Mouse (Mus musculus) lung, postnatal 0 days (tissue): ENCODE data around the gene Adamts17. TPM values are rescaled to one million over a fixed set of nuclear protein-coding genes. Genes with fewer than 3 reads are reported as not detected.
A peak's percentile ranks its signal among the peaks of the same experiment; 100 is the strongest.

ENCODE experiments used
- ATAC-seq: fragments of 200-750 bp; cut with Nextera tagmentation; 2 replicates; pipeline ENCODE4 v1.8.0; 2017; ENCODE audit warnings: moderate library complexity
- DNase-seq: peaks from one replicate; pipeline ENCODE4 v3.0.0-alpha.2; 2016; ENCODE audit warnings: low spot score
- H3K27ac ChIP-seq: fragments of 300-500 bp; sonication (generic); 2 replicates; pipeline ENCODE4 v1.5.1; 2014; ENCODE audit warnings: antibody characterized with exemption, mild to moderate bottlenecking, low read length, mixed read lengths
- H3K27me3 ChIP-seq: fragments of 300-500 bp; sonication (generic); replicated peaks from 2 replicates; pipeline ENCODE4 v1.6.1; 2014; ENCODE audit warnings: low read length, mixed read lengths; ENCODE audit not compliant: insufficient read depth
- H3K36me3 ChIP-seq: fragments of 300-500 bp; sonication (generic); 2 replicates; pipeline ENCODE4 v1.6.1; 2014; ENCODE audit warnings: low read length, mixed read lengths; ENCODE audit not compliant: insufficient read depth
- H3K4me1 ChIP-seq: fragments of 300-500 bp; sonication (generic); 2 replicates; pipeline ENCODE4 v1.6.1; 2014; ENCODE audit warnings: antibody characterized with exemption, low read depth, low read length, mixed read lengths; ENCODE audit not compliant: insufficient read depth
- H3K4me2 ChIP-seq: fragments of 300-500 bp; sonication (generic); replicated peaks from 2 replicates; pipeline ENCODE4 v1.6.1; 2014; ENCODE audit warnings: low read depth, mild to moderate bottlenecking, low read length, moderate library complexity, mixed read lengths
- H3K4me3 ChIP-seq: fragments of 300-500 bp; sonication (generic); 2 replicates; pipeline ENCODE4 v1.5.1; 2014; ENCODE audit warnings: low read depth, low read length
- H3K9ac ChIP-seq: fragments of 300-500 bp; sonication (generic); replicated peaks from 2 replicates; pipeline ENCODE4 v1.6.1; 2014; ENCODE audit warnings: low read depth, mild to moderate bottlenecking
- H3K9me3 ChIP-seq: fragments of 300-500 bp; sonication (generic); 2 replicates; pipeline ENCODE4 v1.6.1; 2016; ENCODE audit warnings: low read length, mixed read lengths
- CTCF ChIP-seq: IDR thresholded peaks from 2 replicates; pipeline ENCODE4 v1.5.1; 2016; ENCODE audit warnings: antibody characterized with exemption, mild to moderate bottlenecking
- EP300 ChIP-seq: IDR thresholded peaks from 2 replicates; pipeline ENCODE4 v1.6.1; 2016; ENCODE audit warnings: antibody characterized with exemption, mild to moderate bottlenecking, control low read depth
- whole genome bisulfite sequencing: fragments of 180-500 bp; shearing (Covaris S2); extraction: QIAGEN DNeasy Blood & Tissue Kit; methylation state at CpG from one replicate; pipeline ENCODE4 v1.1.7; 2014; 5-methylcytosine and 5-hydroxymethylcytosine counted together
- polyA plus RNA-seq: library from polyadenylated mRNA; unstranded; fragments of >200 nt; fragmentation: Nextera tagmentation; extraction: Ambion mirVana; gene quantifications from 2 replicates; pipeline ENCODE4 v1.2.1, GENCODE M21; 2015

The Adamts17 gene
- polyA plus RNA-seq, 1 experiment from 2014 or later, result 14.5 TPM

GRCm38 (mm10) chr7:66931291-66931690, 91.8 kb downstream of the Adamts17 start:
- H3K4me2 ChIP-seq, result no peak overlapping the region
- H3K27ac ChIP-seq, result no peak overlapping the region
- no peaks in the 10 kb centered on the region for H3K27me3 ChIP-seq
- TF ChIP-seq CTCF (no peak), EP300 (no peak)
- 100% methylated on average over 1 of the region's 1 CpGs for WGBS
- no peaks in the 10 kb centered on the region for H3K36me3 ChIP-seq
- H3K4me1 ChIP-seq, result peaks cover 9% of the 10 kb centered on the region; the same call in 1 of the 2 replicates
- H3K9ac ChIP-seq, result no peak overlapping the region
- H3K4me3 ChIP-seq, result no peak overlapping the region
- no peak for ATAC-seq
- no peak for DNase-seq
- H3K9me3 ChIP-seq, result no peaks in the 10 kb centered on the region

- Histone ChIP-seq H3K27ac (peak overlapping the region; percentile 72), H3K4me3 (no peak overlapping the region), H3K36me3 (no peaks in the 10 kb centered on the region), H3K4me2 (no peak overlapping the region), H3K27me3 (no peaks in the 10 kb centered on the region), H3K4me1 (peaks cover 9% of the 10 kb centered on the region; the same call in 1 of the 2 replicates), H3K9me3 (no peaks in the 10 kb centered on the region), H3K9ac (no peak overlapping the region)
- peak; percentile 77 for DNase-seq
- TF ChIP-seq EP300, result peak; percentile 77; the same call in 1 of the 2 replicates
- TF ChIP-seq CTCF, result no peak
- ATAC-seq, result peak; percentile 83
- 49% methylated on average over 4 of the region's 4 CpGs for whole genome bisulfite sequencing
These were observed 93.7 kb downstream of the Adamts17 start for GRCm38 (mm10) chr7:66933251-66933650.

DNA sequence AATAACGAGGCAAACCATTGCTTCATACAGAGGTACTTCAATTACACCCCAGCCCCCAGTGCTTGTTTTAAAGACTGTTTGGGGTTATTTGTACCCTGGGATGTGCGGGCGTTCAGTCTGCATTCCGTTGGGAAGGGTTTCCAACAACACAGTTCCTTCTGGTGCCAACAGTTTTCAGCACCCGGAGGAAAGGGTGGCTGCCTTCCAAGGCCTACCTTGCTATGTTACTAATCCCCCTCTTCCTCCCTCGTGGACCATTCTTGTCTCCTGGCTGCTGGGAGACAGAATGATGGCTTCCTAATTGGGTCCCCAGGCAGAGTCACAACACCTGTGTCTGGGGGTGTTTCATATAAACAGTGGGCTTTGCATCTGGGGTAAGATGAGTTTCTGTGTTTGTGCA, 94.5 kb downstream of the Adamts17 start:
- Histone ChIP-seq H3K4me2 (no peak overlapping the region), H3K36me3 (no peaks in the 10 kb centered on the region), H3K4me3 (no peak overlapping the region), H3K4me1 (peaks cover 9% of the 10 kb centered on the region; the same call in 1 of the 2 replicates), H3K9ac (no peak overlapping the region), H3K27me3 (no peaks in the 10 kb centered on the region), H3K9me3 (no peaks in the 10 kb centered on the region), H3K27ac (peak overlapping the region; percentile 72; the same call in 1 of the 2 replicates)
- no peak for TF ChIP-seq EP300
- TF ChIP-seq CTCF, result no peak
- 49% methylated on average over 6 of the region's 6 CpGs for WGBS
- DNase-seq, result no peak
- ATAC-seq, result no peak

DNA sequence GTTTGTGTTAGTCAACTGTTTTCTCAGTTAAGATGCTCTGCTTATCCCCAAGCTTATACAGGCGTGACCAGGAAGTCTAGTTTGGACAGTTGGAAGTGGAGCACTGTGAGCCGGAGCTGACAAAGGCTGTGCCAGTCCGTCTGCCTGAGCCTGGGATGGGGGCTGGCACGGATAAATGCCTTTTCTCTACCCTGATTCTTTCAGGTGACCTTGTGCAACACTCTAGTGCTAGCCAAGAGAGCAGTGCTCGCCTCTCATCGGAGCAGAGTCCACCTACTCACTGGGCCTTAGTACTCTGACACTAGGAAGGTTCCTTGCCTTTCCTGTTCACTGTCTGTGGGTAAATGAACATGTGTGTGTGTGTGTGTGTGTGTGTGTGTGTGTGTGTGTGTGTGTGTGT, 95.5 kb downstream of the Adamts17 start:
- Histone ChIP-seq H3K4me2 (no peak overlapping the region), H3K27me3 (no peaks in the 10 kb centered on the region), H3K27ac (no peak overlapping the region), H3K36me3 (no peaks in the 10 kb centered on the region), H3K4me1 (peaks cover 3% of the 10 kb centered on the region; the same call in 1 of the 2 replicates), H3K4me3 (no peak overlapping the region), H3K9me3 (no peaks in the 10 kb centered on the region), H3K9ac (no peak overlapping the region)
- WGBS, result 81% methylated on average over 6 of the region's 6 CpGs
- ATAC-seq (no peak), DNase-seq (no peak)
- TF ChIP-seq EP300 (no peak), CTCF (no peak)

DNA sequence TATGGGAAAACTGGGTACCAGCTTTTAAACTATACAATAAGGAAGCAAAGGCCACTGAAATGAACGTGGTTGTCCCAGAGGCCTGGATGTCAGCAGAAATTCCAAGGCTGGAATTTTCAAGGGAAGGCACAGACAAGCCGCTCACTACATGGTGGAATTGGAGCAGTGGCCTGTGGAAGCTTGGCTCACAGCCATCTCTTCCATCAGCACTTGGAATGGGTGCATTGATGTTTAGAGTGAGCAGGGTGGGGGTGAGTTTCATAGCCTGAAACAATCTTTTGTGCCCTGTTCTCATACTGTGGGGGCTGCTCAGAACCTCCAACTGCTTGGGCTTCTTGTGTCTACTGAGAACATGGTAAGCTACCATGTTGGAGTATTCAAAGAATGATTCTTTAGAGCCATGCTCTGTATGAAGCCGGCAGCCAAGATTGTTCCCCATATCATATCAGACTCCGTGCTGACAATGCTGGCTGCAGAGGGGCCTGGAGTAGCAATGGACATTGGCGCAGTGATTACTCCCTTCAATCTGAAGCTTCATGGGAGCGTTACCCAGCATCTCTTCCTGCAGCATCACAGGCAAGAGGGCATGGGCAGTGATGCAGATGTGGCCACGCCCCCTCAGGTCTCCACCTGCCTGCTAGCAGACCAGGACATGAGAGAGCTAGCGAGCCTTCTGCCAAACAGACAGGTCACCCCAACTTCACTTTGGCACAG, 96.7 kb downstream of the Adamts17 start:
- no peaks in the 10 kb centered on the region for H3K9me3 ChIP-seq
- peaks cover 3% of the 10 kb centered on the region; the same call in 1 of the 2 replicates for H3K4me1 ChIP-seq
- H3K4me2 ChIP-seq, result no peak overlapping the region
- H3K27ac ChIP-seq, result no peak overlapping the region
- ATAC-seq, result no peak
- no peaks in the 10 kb centered on the region for H3K27me3 ChIP-seq
- no peak overlapping the region for H3K9ac ChIP-seq
- no peak for TF ChIP-seq EP300
- no peak for TF ChIP-seq CTCF
- H3K36me3 ChIP-seq, result no peaks in the 10 kb centered on the region
- no peak for DNase-seq
- 72% methylated on average over 8 of the region's 8 CpGs for WGBS
- no peak overlapping the region for H3K4me3 ChIP-seq

- TF ChIP-seq EP300 (no peak), CTCF (no peak)
- H3K9ac ChIP-seq, result no peak overlapping the region
- H3K4me2 ChIP-seq, result no peak overlapping the region
- peaks cover 3% of the 10 kb centered on the region; the same call in 1 of the 2 replicates for H3K4me1 ChIP-seq
- no peaks in the 10 kb centered on the region for H3K9me3 ChIP-seq
- H3K4me3 ChIP-seq, result no peak overlapping the region
- no peak for DNase-seq
- no peak for ATAC-seq
- 73% methylated on average over 2 of the region's 2 CpGs for WGBS
- no peak overlapping the region for H3K27ac ChIP-seq
- no peaks in the 10 kb centered on the region for H3K27me3 ChIP-seq
- no peaks in the 10 kb centered on the region for H3K36me3 ChIP-seq
These were observed 97.4 kb downstream of the Adamts17 start for GRCm38 (mm10) chr7:66936911-66937310.
